Mouse (Mus musculus) 3134 (cell line): Measurements from ENCODE around the gene Rps6ka2.
"Not testable (repeated sequence)": the region's sequence is repeated elsewhere in the genome, so short reads cannot be mapped to it uniquely, and the experiment has no call there.

Experiments
- DNase-seq: peaks from one replicate; pipeline ENCODE4 v3.0.0-alpha.2; 2011; ENCODE audit warnings: low spot score; ENCODE audit not compliant: insufficient read length; ENCODE audit errors: extremely low read depth

The Rps6ka2 gene

GRCm38 (mm10) chr17:7169627-7170303, at the start of gene Rps6ka2:
Rps6ka2 (plus strand) TSS chr17:7170115.
- DNase-seq: peak; percentile 99

GRCm38 (mm10) chr17:7120835-7121234, 49.1 kb upstream of the Rps6ka2 start:
- not testable (repeated sequence) for DNase-seq

- not testable (repeated sequence) for DNase-seq
Observed at GRCm38 (mm10) chr17:7122554-7122953, 47.4 kb upstream of the Rps6ka2 start.

- DNase-seq: not testable (repeated sequence)
Observed at GRCm38 (mm10) chr17:7126475-7126874, 43.4 kb upstream of the Rps6ka2 start.

GRCm38 (mm10) chr17:7134002-7134401, 35.9 kb upstream of the Rps6ka2 start:
- DNase-seq: not testable (repeated sequence)

GRCm38 (mm10) chr17:7135277-7135676, 34.6 kb upstream of the Rps6ka2 start:
- not testable (repeated sequence) for DNase-seq

- no peak for DNase-seq
Observed at GRCm38 (mm10) chr17:7138186-7138925, 31.6 kb upstream of the Rps6ka2 start.

GRCm38 (mm10) chr17:7140399-7141174, 29.3 kb upstream of the Rps6ka2 start:
- no peak for DNase-seq

GRCm38 (mm10) chr17:7142367-7142766, 27.5 kb upstream of the Rps6ka2 start:
- DNase-seq: no peak

GRCm38 (mm10) chr17:7143885-7144518, 25.9 kb upstream of the Rps6ka2 start:
- DNase-seq: no peak

GRCm38 (mm10) chr17:7145373-7146058, 24.4 kb upstream of the Rps6ka2 start:
- DNase-seq: no peak

- DNase-seq: no peak
Observed at GRCm38 (mm10) chr17:7146479-7146878, 23.4 kb upstream of the Rps6ka2 start.

- no peak for DNase-seq
Observed at GRCm38 (mm10) chr17:7147920-7148321, 22.0 kb upstream of the Rps6ka2 start.

- no peak for DNase-seq
Observed at GRCm38 (mm10) chr17:7149328-7150195, 20.4 kb upstream of the Rps6ka2 start.

- DNase-seq: no peak
Observed at GRCm38 (mm10) chr17:7151446-7152100, 18.3 kb upstream of the Rps6ka2 start.

GRCm38 (mm10) chr17:7152662-7153061, 17.3 kb upstream of the Rps6ka2 start:
- DNase-seq: no peak

- no peak for DNase-seq
Observed at GRCm38 (mm10) chr17:7163955-7164354, 6.0 kb upstream of the Rps6ka2 start.

GRCm38 (mm10) chr17:7165524-7165923, 4.4 kb upstream of the Rps6ka2 start:
- DNase-seq: no peak
